Mouse (Mus musculus) kidney, adult 2 months (tissue): ENCODE results near the gene Slc35e3. TPM values are rescaled to one million over a fixed set of nuclear protein-coding genes. Genes with fewer than 3 reads are reported as not detected.

Experiments used
- DNase-seq: peaks from one replicate; pipeline ENCODE4 v3.0.0; 2021
- H3K27ac ChIP-seq: fragments of 200-500 bp; 2 replicates; pipeline ENCODE4 v1.5.1; 2012; ENCODE audit warnings: low read depth, low read length, control low read depth, inconsistent platforms; ENCODE audit not compliant: insufficient read depth
- H3K27me3 ChIP-seq: fragments of 200-500 bp; replicated peaks from 2 replicates; pipeline ENCODE4 v1.6.1; 2012; ENCODE audit warnings: mild to moderate bottlenecking, moderate library complexity, low read length, inconsistent platforms; ENCODE audit not compliant: control insufficient read depth, insufficient read depth
- H3K36me3 ChIP-seq: fragments of 200-500 bp; 2 replicates; pipeline ENCODE4 v1.6.1; 2012; ENCODE audit warnings: mild to moderate bottlenecking, moderate library complexity, low read length, inconsistent platforms; ENCODE audit not compliant: control insufficient read depth, insufficient read depth
- H3K4me1 ChIP-seq: fragments of 200-500 bp; 2 replicates; pipeline ENCODE4 v1.6.1; 2011; ENCODE audit warnings: low read length; ENCODE audit not compliant: control insufficient read depth, insufficient read depth
- H3K4me3 ChIP-seq: fragments of 200-500 bp; 2 replicates; pipeline ENCODE4 v1.5.1; 2011; ENCODE audit warnings: mild to moderate bottlenecking, low read depth, low read length, control low read depth; ENCODE audit not compliant: insufficient read depth
- CTCF ChIP-seq: fragments of 200-500 bp; conservative IDR thresholded peaks from 2 replicates; pipeline ENCODE4 v1.5.1; 2011; ENCODE audit warnings: low read depth, mild to moderate bottlenecking, control low read depth, low read length, moderate library complexity, mixed read lengths; ENCODE audit not compliant: insufficient read depth, insufficient read length
- POLR2A ChIP-seq: fragments of 200-500 bp; IDR thresholded peaks from one replicate; pipeline ENCODE4 v1.6.1; 2011; ENCODE audit warnings: low read depth, low read length, control low read depth
- WGBS: fragments of 180-500 bp; shearing (Covaris S2); methylation state at CpG from one replicate; pipeline ENCODE4 v1.1.7; 2018; 5-methylcytosine and 5-hydroxymethylcytosine counted together
- polyA plus RNA-seq: library from polyadenylated mRNA; depleted of rRNA; stranded (reverse); fragments of >200 nt; gene quantifications from 2 replicates; pipeline ENCODE4 v1.2.3, GENCODE M21; 2012

Gene Slc35e3
- polyA plus RNA-seq, 1 experiment: 37.1 TPM

GRCm38 (mm10) chr10:117752851-117753647 is 6.9 kb upstream of the Slc35e3 start:
- H3K27me3 ChIP-seq: no peaks in the 10 kb centered on the region
- H3K4me3 ChIP-seq: no peak overlapping the region
- TF ChIP-seq CTCF: no peak
- no peak for TF ChIP-seq POLR2A
- peaks cover 6% of the 10 kb centered on the region; the same call in 1 of the 2 replicates for H3K4me1 ChIP-seq
- 0 out of 2 replicates have a peak, but pooled peaks cover 3% of the 10 kb centered on the region for H3K36me3 ChIP-seq
- no peak overlapping the region for H3K27ac ChIP-seq
- no peak for DNase-seq
- 97% methylated on average over 5 of the region's 5 CpGs for WGBS

GRCm38 (mm10) chr10:117752304-117752821 is 6.2 kb upstream of the Slc35e3 start:
- H3K4me3 ChIP-seq: no peak overlapping the region
- no peak for DNase-seq
- WGBS: 96% methylated on average over 7 of the region's 7 CpGs
- no peak for TF ChIP-seq CTCF
- no peak for TF ChIP-seq POLR2A
- 0 out of 2 replicates have a peak, but pooled peaks cover 3% of the 10 kb centered on the region for H3K36me3 ChIP-seq
- H3K27me3 ChIP-seq: no peaks in the 10 kb centered on the region
- H3K4me1 ChIP-seq: peaks cover 10% of the 10 kb centered on the region
- H3K27ac ChIP-seq: no peak overlapping the region

- DNase-seq: no peak
- Histone ChIP-seq H3K4me1 (peaks cover 10% of the 10 kb centered on the region), H3K4me3 (no peak overlapping the region), H3K27ac (no peak overlapping the region), H3K36me3 (0 out of 2 replicates have a peak, but pooled peaks cover 1% of the 10 kb centered on the region), H3K27me3 (no peaks in the 10 kb centered on the region)
- no peak for TF ChIP-seq CTCF
- TF ChIP-seq POLR2A: no peak
- WGBS: 94% methylated on average over 6 of the region's 6 CpGs
Observed at GRCm38 (mm10) chr10:117751744-117752143, 5.6 kb upstream of the Slc35e3 start.

GRCm38 (mm10) chr10:117751282-117751610 is 5.1 kb upstream of the Slc35e3 start:
- TF ChIP-seq POLR2A (no peak), CTCF (no peak)
- 0 out of 2 replicates have a peak, but pooled peaks cover 1% of the 10 kb centered on the region for H3K36me3 ChIP-seq
- 98% methylated on average over 14 of the region's 14 CpGs for WGBS
- no peak for DNase-seq
- no peak overlapping the region for H3K27ac ChIP-seq
- no peak overlapping the region for H3K4me3 ChIP-seq
- no peaks in the 10 kb centered on the region for H3K27me3 ChIP-seq
- H3K4me1 ChIP-seq: peaks cover 10% of the 10 kb centered on the region

GRCm38 (mm10) chr10:117750529-117751281 is 4.5 kb upstream of the Slc35e3 start:
- TF ChIP-seq POLR2A (no peak), CTCF (no peak)
- DNase-seq: no peak
- Histone ChIP-seq H3K4me1 (peaks cover 10% of the 10 kb centered on the region), H3K27me3 (no peaks in the 10 kb centered on the region), H3K4me3 (no peak overlapping the region), H3K36me3 (0 out of 2 replicates have a peak, but pooled peaks cover 1% of the 10 kb centered on the region), H3K27ac (no peak overlapping the region)
- 96% methylated on average over 5 of the region's 5 CpGs for WGBS

- DNase-seq: no peak
- peaks cover 10% of the 10 kb centered on the region for H3K4me1 ChIP-seq
- TF ChIP-seq POLR2A: no peak
- no peak for TF ChIP-seq CTCF
- H3K4me3 ChIP-seq: no peak overlapping the region
- H3K27ac ChIP-seq: no peak overlapping the region
- 0 out of 2 replicates have a peak, but pooled peaks cover 1% of the 10 kb centered on the region for H3K36me3 ChIP-seq
- WGBS: 94% methylated on average over 14 of the region's 14 CpGs
- no peaks in the 10 kb centered on the region for H3K27me3 ChIP-seq
Observed at GRCm38 (mm10) chr10:117749787-117750343, 3.7 kb upstream of the Slc35e3 start.
